Comparison of ENCODE assay signal across 8 mouse cellular contexts in the genomic region with DNA sequence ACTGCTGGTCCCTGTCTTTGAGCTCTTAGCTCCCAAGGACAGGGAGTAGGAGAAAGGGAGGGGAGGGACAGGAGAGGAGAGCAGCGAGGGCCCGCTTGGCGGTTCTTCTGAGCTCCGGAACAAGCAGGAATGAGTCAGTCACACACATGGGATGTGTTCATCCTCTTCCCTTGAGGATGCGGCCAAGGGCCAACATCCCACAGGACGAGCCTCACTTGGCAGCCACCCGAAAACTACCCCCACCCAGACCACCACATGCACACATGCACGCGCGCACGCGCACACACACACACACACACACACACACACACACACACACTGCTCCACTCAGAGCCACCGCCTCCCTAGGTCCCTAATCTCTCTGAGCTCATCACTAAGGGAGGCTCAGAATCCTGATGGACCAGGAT.
DNase-seq lines count a peak whose midpoint lies in the region; ATAC-seq lines count a peak whose summit lies in the region.

No protein-coding gene starts in this region.

- no peak for DNase-seq in frontal cortex, postnatal 25 days (ENCODE audit: low spot score in 2 of 2)
- peak; percentile 77 for DNase-seq in ovary, adult 18-20 months (ENCODE audit: low spot score)
- DNase-seq in ovary, postnatal 14 days (ENCODE audit: low spot score) = no peak
- peak; percentile 52 for DNase-seq in heart, postnatal 4 days
- DNase-seq in right cerebral cortex, postnatal 25 days = peak; percentile 67
- DNase-seq in frontal cortex, postnatal 10 days (ENCODE audit: low spot score in 2 of 2) = no peak
- no peak for DNase-seq in gastrocnemius, postnatal 25 days

- peak; percentile 76 for ATAC-seq in frontal cortex, adult (ENCODE audit: low TSS enrichment)

Comparison
In these comparisons a context has a peak if more than half of its experiments do, and no peak if none do; other contexts are left out.
1. DNase-seq: peak in ovary, adult 18-20 months (single experiment), heart, postnatal 4 days (single experiment) and right cerebral cortex, postnatal 25 days (single experiment); none in frontal cortex, postnatal 25 days (0 of 2), ovary, postnatal 14 days (single experiment), frontal cortex, postnatal 10 days (0 of 2) and gastrocnemius, postnatal 25 days (single experiment).